Mouse (Mus musculus) left cerebral cortex, postnatal 4 days (tissue): ENCODE measurements at regions not wholly inside any gene's neighbourhood (a gene's known extent, or its start where the extent isn't known, plus 50 kb on each side); places are given as distances from the start of the nearest gene placed in this dataset.

Source experiments
- DNase-seq: peaks from one replicate; pipeline ENCODE4 v3.0.0-alpha.2; 2022
- intact Hi-C: fragments of 180-260 bp; cut with DNase I; formaldehyde crosslinking; loops from one replicate; pipeline ENCODE4 v1.15.1; 2025

DNA sequence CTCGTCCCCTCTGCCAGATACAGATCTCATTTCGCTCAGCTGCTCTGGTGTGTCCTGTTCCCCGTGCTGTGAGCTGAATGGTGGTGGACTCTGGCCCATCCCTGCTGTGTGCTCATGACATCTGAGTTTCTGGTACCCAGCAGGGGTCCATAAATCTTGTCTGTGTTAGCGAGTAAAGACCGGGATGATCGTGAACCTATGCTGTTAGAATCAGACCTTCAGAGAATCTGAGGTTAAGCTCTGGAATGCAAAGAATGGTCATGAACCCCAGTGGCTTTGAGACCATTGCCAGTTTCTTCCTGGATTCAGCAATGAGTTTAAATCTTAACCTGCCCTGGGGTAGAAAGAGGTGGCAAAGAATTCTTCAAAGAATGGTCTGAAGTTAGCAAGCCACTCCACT is 173.3 kb upstream of the Arl4c start:
- intact Hi-C loops, result no loop called here

DNA sequence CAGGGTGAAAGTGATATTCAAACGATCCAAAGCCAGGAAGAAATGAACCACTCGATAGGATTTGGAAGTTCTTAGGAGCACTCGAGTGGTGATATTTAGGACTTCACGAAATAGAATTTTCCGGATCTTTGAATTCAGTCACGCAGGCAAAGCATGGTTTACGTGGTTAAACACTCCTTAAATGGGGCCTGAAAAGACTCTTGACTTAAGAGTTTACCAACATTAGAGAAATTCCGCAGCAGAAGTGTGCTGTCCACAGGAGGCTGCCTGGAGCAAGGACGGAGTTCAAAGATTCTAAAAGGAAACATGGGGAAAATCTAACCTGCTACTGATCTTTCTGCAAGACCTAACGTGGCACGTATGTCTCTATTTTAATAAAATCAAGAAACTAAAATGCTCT is 175.4 kb upstream of the Arl4c start:
- DNase-seq, result no peak
- intact Hi-C loops, result no loop called here

More for the DNA sequence above, 173.3 kb upstream of the Arl4c start:
- peak; percentile 45 for DNase-seq

DNA sequence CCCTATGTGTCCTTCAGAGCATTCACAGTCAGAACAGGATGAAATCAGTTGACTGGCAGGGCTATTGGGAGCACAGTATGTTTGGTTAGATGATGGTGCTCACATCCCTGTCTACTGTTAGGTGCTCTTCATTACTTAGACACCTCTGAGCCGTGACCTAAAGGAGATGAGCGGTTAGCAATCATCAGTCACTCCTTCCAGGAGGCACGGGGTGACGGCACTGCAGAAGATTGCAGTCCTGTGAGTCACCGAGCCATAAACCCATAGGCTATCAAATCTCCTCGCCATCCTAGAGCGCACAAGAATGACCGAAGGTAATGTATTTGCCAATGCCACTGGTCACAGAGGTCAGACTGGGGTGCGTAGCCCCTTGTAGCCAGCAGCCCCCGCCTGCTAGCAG is 176.8 kb upstream of the Arl4c start:
- intact Hi-C loops, result no loop called here
- DNase-seq, result no peak

- intact Hi-C loops, result no loop called here
Measured at GRCm38 (mm10) chr1:88879367-88879766, 177.3 kb upstream of the Arl4c start.

GRCm38 (mm10) chr1:88891041-88891440 is 179.2 kb upstream of the Sh3bp4 start:
- intact Hi-C loops, result no loop called here
- DNase-seq, result peak; percentile 36

More at GRCm38 (mm10) chr1:88879367-88879766, 177.3 kb upstream of the Arl4c start:
- DNase-seq, result no peak

DNA sequence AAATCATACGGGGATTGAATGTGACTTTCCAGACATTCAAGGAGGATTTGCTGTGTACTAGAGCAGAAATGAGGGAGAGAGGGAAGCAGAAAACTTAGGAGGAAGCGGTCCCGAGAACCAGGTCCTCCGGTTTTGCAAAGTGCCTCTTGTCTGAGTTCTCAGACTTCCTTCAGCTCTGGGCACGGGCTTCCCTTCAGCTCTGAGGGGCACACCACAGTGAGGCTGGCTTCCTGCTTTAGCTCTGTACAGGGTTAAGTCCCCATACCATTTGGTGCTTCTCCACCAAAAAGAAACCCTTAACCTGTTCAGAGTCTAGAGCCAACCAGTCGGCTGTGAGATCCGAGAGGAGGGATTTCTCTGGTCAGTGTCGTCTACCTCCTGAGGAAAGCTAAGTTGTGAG is 167.8 kb upstream of the Sh3bp4 start:
- no peak for DNase-seq
- intact Hi-C loops, result no loop called here

DNA sequence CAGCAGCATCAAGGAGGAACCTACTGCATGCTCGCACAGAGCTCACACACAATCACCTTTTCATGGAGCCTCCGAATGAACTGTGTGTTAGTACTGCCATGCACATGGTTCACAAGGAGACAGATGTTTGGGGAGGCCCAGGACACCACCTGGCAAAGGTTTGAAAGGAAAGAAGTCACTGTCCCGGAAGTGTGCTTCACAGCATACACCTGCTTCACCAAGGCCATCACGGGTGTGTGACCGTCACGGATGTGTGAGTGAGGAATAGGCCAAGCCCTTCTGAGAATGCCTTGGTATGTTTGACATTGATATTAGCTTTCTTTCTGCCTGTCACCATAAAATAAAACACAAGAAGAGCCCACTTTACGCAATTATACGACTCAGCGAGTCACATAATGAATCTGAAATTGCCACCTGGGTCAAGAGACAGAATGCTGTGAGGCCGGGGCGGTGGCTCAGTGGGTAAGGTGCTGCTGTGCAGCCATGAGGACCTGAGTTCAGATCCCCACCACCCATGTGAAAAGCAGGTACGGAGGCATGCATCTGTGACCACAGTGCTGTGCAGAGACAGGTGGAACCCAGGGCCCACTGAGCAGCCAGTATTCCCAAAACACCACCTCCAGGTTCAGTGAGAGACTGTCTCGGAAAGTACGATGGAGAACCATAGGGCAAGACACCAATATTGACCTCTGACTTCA is 162.3 kb upstream of the Sh3bp4 start:
- no peak for DNase-seq
- intact Hi-C loops, result no loop called here

DNA sequence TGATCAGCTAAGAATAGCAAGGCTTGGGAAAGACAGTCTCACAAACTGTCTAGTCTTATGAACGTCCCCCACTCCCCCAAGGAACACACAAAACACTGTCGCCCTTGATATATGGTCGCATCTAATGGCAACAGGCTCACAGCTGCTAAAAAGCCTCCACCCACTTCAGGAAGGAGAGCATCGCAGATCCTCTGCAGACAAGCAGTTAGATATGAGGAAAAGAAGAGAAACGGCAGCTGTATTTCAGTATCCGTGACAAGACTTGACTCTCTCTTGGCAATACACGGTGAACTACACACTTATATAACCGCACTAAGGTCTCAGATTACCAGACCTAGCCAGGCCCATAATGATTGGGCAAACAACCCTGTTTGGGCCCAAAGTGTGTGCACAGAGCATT is 161.5 kb upstream of the Sh3bp4 start:
- DNase-seq, result no peak
- intact Hi-C loops, result no loop called here

- intact Hi-C loops, result no loop called here
Measured at GRCm38 (mm10) chr1:88909314-88909713, 160.9 kb upstream of the Sh3bp4 start.

GRCm38 (mm10) chr1:88909864-88910573 is 160.2 kb upstream of the Sh3bp4 start:
- no peak for DNase-seq
- intact Hi-C loops, result no loop called here

More at GRCm38 (mm10) chr1:88909314-88909713, 160.9 kb upstream of the Sh3bp4 start:
- DNase-seq, result no peak

DNA sequence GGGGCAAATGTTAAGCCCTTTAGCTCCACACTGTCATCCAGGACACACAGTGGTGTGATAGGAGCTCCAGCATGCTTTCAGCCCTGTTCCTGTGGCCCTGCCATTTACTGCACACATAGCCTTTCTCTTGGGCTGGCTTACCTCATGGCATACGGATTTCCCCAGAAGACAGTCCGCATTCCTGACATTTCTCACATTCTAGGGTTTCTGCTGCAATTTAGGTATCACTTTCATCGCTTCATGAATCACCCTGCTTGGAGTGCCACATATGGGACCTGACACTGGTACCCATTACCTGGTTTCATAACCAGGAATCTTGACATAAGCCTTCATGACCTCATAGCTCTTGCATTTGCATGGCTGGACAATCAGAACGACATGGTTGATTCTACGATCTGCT is 158.5 kb upstream of the Sh3bp4 start:
- intact Hi-C loops, result no loop called here
- DNase-seq, result no peak

DNA sequence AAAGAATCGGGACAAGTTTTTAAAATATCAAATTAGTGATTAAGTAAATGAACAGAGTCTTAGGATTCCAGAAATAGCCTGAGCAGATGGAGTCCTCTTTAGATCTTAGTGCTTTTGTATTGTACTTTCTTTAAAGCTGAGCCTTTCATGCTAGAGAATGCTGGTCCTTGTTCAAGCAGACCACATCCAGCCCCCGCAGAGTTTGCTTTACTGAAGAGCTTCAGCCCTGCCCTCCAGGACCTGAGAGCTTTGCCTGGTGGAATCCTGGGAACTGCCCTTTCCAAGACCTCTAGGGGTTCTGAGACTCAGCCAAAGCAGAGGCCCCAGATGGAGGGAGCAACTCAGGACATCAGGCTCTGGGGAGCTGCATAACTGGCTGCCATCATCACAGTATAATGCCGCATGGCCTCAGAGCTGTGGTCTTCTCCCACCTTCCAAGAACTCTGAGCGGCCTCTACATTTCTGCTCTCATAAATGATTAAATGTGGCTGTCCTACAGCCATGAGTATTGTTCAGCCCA is 153.6 kb upstream of the Sh3bp4 start:
- no peak for DNase-seq
- intact Hi-C loops, result no loop called here

- intact Hi-C loops, result no loop called here
- DNase-seq, result no peak
Measured at GRCm38 (mm10) chr1:88921401-88921800, 148.8 kb upstream of the Sh3bp4 start.

- DNase-seq, result peak; percentile 81
- intact Hi-C loops, result no loop called here
Measured at GRCm38 (mm10) chr1:88923791-88924581, 146.2 kb upstream of the Sh3bp4 start.

DNA sequence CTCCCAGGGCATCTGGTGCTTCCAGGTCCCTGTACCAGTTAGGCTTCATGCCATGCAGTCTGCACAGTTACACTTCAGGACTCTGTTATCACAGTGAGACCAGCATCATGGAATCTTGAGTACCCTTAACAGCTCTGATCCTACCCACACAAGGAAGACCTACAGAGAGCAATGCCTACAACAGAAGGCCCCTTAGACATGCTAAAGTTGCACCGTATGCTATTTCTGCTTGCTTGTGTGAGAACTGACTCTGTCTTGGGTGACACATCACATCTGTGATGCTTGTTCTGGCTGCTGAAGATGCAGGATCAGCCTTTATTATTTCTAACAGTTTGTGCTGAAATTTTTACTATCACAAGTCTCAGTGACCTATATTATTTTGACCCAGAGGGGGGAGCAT is 135.0 kb upstream of the Sh3bp4 start:
- no peak for DNase-seq
- intact Hi-C loops, result no loop called here

DNA sequence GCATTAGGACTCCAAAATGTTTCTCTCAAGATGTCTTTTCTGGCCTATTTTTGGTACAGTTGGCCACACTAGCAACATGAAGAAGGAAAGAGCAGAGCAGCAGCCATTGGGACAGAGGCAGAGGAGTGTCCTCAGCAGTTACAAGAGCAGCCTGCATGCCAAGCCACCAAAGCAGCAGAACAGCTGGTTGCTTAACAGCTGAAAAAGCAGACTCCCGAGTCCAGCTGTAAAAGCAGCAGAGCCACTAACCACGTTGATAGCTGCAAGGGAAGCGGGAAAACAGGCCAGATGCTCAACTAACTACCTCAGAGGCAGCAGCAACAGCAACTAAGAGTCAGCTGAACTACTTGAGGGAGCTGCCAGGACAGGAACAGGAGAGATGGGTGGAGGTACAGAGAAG is 134.4 kb upstream of the Sh3bp4 start:
- intact Hi-C loops, result no loop called here
- DNase-seq, result no peak

DNA sequence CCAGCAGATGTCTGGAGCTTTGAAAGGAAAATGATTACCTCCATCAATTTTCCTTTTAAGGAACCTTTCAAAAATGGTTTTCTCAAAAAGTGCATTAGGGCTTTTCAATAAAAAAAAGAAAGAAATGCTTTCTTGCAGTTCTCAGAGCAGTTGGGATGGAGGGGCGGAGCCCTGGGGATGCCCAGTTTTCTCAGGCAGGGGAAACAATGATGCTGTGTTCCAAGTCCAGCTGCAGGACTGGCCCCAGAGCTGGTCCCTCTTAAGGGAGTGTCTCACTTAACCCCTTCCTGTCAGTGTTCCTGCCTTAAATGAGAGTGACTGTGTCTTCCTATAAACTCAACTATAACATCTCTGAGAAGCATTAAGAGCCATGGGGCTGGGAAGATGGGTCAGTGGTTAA is 132.9 kb upstream of the Sh3bp4 start:
- intact Hi-C loops, result no loop called here
- no peak for DNase-seq

DNA sequence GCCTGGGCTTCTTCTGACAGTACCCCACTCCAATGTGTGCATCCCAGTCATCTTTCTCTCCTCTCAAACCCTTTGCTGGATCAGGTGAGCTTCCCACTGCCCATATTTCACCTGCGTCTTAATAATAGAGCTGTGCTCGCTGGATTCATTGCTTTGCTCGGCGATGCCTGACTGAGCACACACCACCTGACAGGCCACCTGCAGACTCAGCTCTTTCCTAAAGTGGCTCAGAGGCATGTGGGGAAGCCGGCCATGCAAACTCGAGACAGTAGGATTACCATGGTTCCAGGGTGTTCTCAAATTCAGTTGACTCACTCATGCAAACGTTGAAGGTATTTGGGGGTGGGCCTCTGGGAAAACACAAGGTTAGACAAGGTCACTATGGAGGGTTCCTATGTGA is 131.8 kb upstream of the Sh3bp4 start:
- intact Hi-C loops, result no loop called here
- no peak for DNase-seq

DNA sequence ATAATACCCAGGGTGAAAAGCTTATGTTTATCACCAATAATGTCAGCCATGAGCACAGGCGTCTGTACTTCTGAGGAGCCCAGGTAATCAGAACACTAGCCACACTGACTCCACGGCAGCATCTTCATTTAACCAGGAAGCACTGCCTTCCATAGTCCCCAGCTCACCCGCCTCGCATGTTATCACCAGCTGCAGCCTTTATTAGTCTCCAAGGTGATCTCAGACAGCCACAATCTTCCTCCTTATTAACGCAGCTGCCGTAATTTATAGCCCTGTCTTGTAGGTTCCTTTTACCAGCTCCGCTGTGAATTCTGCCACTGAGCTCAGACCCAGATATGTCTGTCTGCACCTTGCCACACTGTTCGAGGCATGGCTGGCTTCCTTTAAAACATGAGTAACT is 127.2 kb upstream of the Sh3bp4 start:
- intact Hi-C loops, result no loop called here
- no peak for DNase-seq

DNA sequence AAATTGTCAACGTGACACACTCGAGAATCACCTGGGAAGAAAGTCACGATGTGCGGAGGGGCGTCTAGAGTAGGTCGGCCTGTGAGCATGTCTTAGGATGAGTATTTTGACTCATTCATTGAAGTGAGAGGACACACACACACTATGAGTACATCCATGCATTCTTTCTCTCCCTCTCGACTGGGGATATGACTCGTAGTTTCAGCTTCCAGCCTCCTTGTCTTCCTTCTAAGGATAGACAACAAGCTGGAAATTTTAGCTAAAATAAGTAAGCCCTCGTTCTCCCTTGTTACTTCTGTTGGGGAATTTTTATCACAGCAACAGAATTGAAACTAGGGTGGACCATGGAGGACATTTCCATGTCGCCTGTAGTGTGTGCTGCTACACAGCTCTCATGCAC is 124.3 kb upstream of the Sh3bp4 start:
- DNase-seq, result no peak
- intact Hi-C loops, result no loop called here

GRCm38 (mm10) chr1:88946374-88946773 is 123.8 kb upstream of the Sh3bp4 start:
- intact Hi-C loops, result no loop called here
- no peak for DNase-seq

DNA sequence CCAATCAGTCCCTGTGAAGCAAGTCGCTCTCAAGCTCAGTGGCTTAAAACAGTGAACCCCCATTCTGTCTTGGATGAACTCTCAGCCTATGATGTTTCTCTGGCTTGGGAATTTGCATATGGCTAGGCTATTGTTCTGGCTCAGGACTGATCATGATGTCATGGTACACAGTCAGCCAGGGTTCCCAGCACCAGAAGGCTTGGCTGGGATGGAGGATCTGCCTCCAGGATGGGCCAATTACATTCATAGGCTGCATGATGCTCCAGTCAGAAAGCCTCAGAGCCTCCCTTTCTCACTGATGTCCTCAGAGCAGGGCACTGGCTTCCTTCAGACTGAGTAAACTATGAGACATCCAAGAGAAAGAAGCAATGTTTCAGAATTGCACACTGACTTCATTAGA is 120.3 kb upstream of the Sh3bp4 start:
- intact Hi-C loops, result no loop called here

More for the DNA sequence above, 120.3 kb upstream of the Sh3bp4 start:
- no peak for DNase-seq
